Mouse (Mus musculus) forebrain, postnatal 0 days (tissue): ENCODE data around the gene Stradb. TPM values are rescaled to one million over a fixed set of nuclear protein-coding genes. Genes with fewer than 3 reads are reported as not detected.
"Not testable (repeated sequence)": the region's sequence is repeated elsewhere in the genome, so short reads cannot be mapped to it uniquely, and the experiment has no call there.

Experiments
- ATAC-seq: fragments of 200-750 bp; cut with Nextera tagmentation; 2 replicates; pipeline ENCODE4 v1.8.0; 2017; ENCODE audit warnings: mild to moderate bottlenecking, moderate library complexity
- DNase-seq: peaks from one replicate; pipeline ENCODE4 v3.0.0-alpha.2; 2015
- H3K27ac ChIP-seq: fragments of 300-500 bp; sonication (generic); 2 replicates; pipeline ENCODE4 v1.5.1; 2014; ENCODE audit warnings: low read depth, mild to moderate bottlenecking, antibody characterized with exemption, low read length, moderate library complexity, mixed read lengths
- H3K27me3 ChIP-seq: fragments of 300-500 bp; sonication (generic); 2 replicates; pipeline ENCODE4 v1.6.1; 2014; ENCODE audit warnings: mild to moderate bottlenecking, low read length, mixed read lengths; ENCODE audit not compliant: insufficient read depth
- H3K36me3 ChIP-seq: fragments of 300-500 bp; sonication (generic); 2 replicates; pipeline ENCODE4 v1.6.1; 2014; ENCODE audit warnings: mild to moderate bottlenecking, moderate library complexity; ENCODE audit not compliant: insufficient read depth
- H3K4me1 ChIP-seq: fragments of 300-500 bp; sonication (generic); 2 replicates; pipeline ENCODE4 v1.6.1; 2014; ENCODE audit warnings: antibody characterized with exemption; ENCODE audit not compliant: insufficient read depth
- H3K4me2 ChIP-seq: fragments of 300-500 bp; sonication (generic); 2 replicates; pipeline ENCODE4 v1.6.1; 2014; ENCODE audit warnings: low read depth, mild to moderate bottlenecking, moderate library complexity
- H3K4me3 ChIP-seq: fragments of 300-500 bp; sonication (generic); 2 replicates; pipeline ENCODE4 v1.5.1; 2014; ENCODE audit warnings: low read depth, low read length, mixed read lengths
- H3K9ac ChIP-seq: fragments of 300-500 bp; sonication (generic); 2 replicates; pipeline ENCODE4 v1.6.1; 2014; ENCODE audit warnings: mild to moderate bottlenecking
- H3K9me3 ChIP-seq: fragments of 300-500 bp; sonication (generic); 2 replicates; pipeline ENCODE4 v1.6.1; 2016; ENCODE audit warnings: low read length
- CTCF ChIP-seq: sonication (generic); IDR thresholded peaks from 2 replicates; pipeline ENCODE4 v1.5.1; 2016; ENCODE audit warnings: antibody characterized with exemption, control low read depth, low read depth
- WGBS: fragments of 180-500 bp; shearing (Covaris S2); extraction: QIAGEN DNeasy Blood & Tissue Kit; methylation state at CpG from one replicate; pipeline ENCODE4 v1.1.7; 2014; 5-methylcytosine and 5-hydroxymethylcytosine counted together
- polyA plus RNA-seq: library from polyadenylated mRNA; unstranded; fragments of >200 nt; fragmentation: Nextera tagmentation; extraction: Ambion mirVana; gene quantifications from 2 replicates; pipeline ENCODE4 v1.2.1, GENCODE M21; 2015
- total RNA-seq: library from RNA; depleted of rRNA; stranded (reverse); fragments of >200 nt; gene quantifications from 2 replicates; pipeline ENCODE4 v1.2.3, GENCODE M21; 2014

The Stradb gene
- total and polyA plus RNA-seq, 2 experiments from 2014 or later: 44.4 to 99.6 TPM

DNA sequence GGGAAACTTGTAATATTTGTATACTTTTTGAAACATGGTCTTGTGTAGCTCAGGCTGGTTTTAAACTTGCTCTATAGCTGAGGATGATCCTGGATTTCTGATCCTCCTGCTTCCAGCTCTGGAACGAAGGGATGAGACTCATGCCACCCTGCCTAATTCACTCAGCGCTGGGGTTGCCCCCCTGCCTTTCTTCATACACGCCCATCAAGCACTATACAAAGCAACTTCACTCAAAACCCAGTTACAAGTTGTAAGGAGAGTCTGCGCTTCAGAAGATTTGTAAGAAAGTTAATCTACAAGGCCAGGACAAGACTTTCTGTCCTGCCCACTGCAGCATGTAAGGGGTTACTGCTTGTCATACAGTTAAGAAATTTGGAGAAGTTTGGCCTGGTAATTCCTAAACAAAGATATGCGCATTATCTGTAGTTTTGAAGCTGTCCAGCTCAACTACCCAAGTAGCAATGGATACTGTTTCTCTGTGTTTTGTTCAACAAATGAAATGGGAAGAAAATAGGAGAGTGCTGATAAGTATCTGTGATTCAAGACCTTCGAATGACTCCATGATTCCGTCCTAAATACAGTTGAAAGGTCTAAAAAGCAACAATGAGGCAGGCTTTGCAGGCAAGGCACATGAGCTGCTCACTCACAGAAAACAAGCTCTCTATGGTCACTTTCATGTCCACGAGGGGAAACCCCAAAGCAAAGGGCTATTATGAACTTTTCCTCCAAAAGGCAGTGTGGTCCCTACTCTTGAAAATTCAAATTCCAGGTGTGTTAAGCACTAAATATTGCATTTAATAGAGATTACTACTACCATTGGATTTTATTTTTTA is 18.5 kb upstream of the Stradb start:
- Histone ChIP-seq H3K4me3 (no peak overlapping the region), H3K36me3 (no peaks in the 10 kb centered on the region), H3K9me3 (no peaks in the 10 kb centered on the region), H3K27me3 (no peaks in the 10 kb centered on the region), H3K4me1 (no peaks in the 10 kb centered on the region), H3K27ac (no peak overlapping the region), H3K4me2 (no peak overlapping the region), H3K9ac (no peak overlapping the region)
- TF ChIP-seq CTCF: no peak
- WGBS: 79% methylated on average over 8 of the region's 8 CpGs
- DNase-seq (no peak), ATAC-seq (no peak)

DNA sequence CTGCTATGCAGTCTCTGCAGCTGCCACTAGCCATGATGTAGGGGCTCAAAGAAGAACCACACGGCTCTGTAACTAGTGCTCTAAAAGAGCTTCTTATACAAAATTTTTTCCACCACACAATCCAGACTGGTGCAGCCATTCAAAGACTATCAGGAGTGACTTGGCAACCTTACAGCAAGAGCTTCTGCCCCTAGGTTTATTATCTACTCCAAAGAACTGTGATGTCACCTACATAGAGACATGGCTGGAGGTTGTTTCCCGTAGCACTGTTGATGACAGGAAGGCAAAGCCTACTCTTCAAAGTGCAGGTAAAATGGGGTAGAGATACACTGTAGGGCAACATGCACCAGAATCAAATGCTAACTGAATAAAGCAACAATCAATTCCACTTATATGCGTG is 17.6 kb upstream of the Stradb start:
- Histone ChIP-seq H3K4me3 (no peak overlapping the region), H3K4me2 (no peak overlapping the region), H3K9me3 (no peaks in the 10 kb centered on the region), H3K36me3 (no peaks in the 10 kb centered on the region), H3K4me1 (no peaks in the 10 kb centered on the region), H3K27ac (no peak overlapping the region), H3K27me3 (no peaks in the 10 kb centered on the region), H3K9ac (no peak overlapping the region)
- no peak for TF ChIP-seq CTCF
- no peak for DNase-seq
- 81% methylated on average over 3 of the region's 3 CpGs for WGBS
- no peak for ATAC-seq

- H3K9me3 ChIP-seq: no peaks in the 10 kb centered on the region
- DNase-seq (no peak), ATAC-seq (no peak)
- no peak overlapping the region for H3K4me3 ChIP-seq
- no peaks in the 10 kb centered on the region for H3K4me1 ChIP-seq
- H3K4me2 ChIP-seq: no peak overlapping the region
- no peak overlapping the region for H3K9ac ChIP-seq
- no peak for TF ChIP-seq CTCF
- no peaks in the 10 kb centered on the region for H3K36me3 ChIP-seq
- no peaks in the 10 kb centered on the region for H3K27me3 ChIP-seq
- H3K27ac ChIP-seq: no peak overlapping the region
- 85% methylated on average over 9 of the region's 9 CpGs for WGBS
These were observed 17.1 kb upstream of the Stradb start for GRCm38 (mm10) chr1:58956229-58956628.

DNA sequence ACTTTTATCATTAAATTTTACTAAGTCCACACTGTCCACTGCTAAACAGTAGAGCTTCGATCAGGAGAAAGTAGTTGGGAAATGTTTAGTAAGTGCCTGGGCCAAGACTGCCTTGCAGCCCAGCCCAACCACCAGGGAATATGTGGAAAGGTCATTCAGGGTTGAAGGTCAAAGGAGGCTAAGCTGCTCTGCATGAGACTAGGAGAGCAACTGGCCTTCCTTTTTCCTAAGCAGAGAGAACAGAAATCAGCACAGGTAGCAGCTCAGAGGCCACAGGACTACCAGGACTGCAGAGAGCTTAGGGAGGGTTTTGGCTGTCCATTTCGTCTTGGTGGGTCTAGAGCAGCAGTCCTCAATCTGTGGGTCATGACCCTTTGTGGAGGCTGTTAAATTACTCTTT is 15.4 kb upstream of the Stradb start:
- H3K36me3 ChIP-seq: no peaks in the 10 kb centered on the region
- no peak for TF ChIP-seq CTCF
- H3K9me3 ChIP-seq: no peaks in the 10 kb centered on the region
- DNase-seq (no peak), ATAC-seq (no peak)
- H3K4me1 ChIP-seq: no peaks in the 10 kb centered on the region
- H3K27me3 ChIP-seq: no peaks in the 10 kb centered on the region
- 60% methylated on average over 2 of the region's 2 CpGs for WGBS
- no peak overlapping the region for H3K4me3 ChIP-seq
- no peak overlapping the region for H3K27ac ChIP-seq
- H3K9ac ChIP-seq: no peak overlapping the region
- H3K4me2 ChIP-seq: no peak overlapping the region

GRCm38 (mm10) chr1:58958789-58959526 is 14.4 kb upstream of the Stradb start:
- DNase-seq, ATAC-seq, H3K4me3 ChIP-seq, H3K27me3 ChIP-seq, H3K4me2 ChIP-seq, H3K27ac ChIP-seq, H3K4me1 ChIP-seq, H3K9ac ChIP-seq, H3K36me3 ChIP-seq, H3K9me3 ChIP-seq: not testable (repeated sequence)
- WGBS: 77% methylated on average over 16 of the region's 16 CpGs

DNA sequence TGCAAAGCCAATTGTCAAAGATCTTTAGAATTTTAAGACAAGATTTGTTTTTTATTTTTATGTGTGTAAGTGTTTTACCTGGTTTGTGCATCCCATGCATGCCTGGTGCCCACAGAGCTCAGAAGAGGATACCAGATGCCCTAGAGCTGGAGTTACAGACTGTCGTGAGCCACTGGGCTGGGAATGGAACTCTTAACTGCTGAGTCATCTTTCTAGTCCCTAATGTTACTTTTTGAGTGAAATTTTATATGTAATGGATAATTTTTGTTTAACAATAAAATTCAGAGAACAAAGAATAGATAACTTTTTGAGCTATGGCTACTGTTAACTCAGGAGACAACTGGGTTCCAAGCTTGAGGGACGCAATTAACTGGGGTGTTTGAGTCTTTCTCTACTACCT is 13.6 kb upstream of the Stradb start:
- no peak for DNase-seq
- no peak overlapping the region for H3K27ac ChIP-seq
- no peak for TF ChIP-seq CTCF
- no peaks in the 10 kb centered on the region for H3K4me1 ChIP-seq
- ATAC-seq: no peak
- no peaks in the 10 kb centered on the region for H3K27me3 ChIP-seq
- H3K9me3 ChIP-seq: no peaks in the 10 kb centered on the region
- H3K4me3 ChIP-seq: no peak overlapping the region
- H3K36me3 ChIP-seq: no peaks in the 10 kb centered on the region
- H3K4me2 ChIP-seq: no peak overlapping the region
- H3K9ac ChIP-seq: no peak overlapping the region
- WGBS: 77% methylated on average over 2 of the region's 2 CpGs

DNA sequence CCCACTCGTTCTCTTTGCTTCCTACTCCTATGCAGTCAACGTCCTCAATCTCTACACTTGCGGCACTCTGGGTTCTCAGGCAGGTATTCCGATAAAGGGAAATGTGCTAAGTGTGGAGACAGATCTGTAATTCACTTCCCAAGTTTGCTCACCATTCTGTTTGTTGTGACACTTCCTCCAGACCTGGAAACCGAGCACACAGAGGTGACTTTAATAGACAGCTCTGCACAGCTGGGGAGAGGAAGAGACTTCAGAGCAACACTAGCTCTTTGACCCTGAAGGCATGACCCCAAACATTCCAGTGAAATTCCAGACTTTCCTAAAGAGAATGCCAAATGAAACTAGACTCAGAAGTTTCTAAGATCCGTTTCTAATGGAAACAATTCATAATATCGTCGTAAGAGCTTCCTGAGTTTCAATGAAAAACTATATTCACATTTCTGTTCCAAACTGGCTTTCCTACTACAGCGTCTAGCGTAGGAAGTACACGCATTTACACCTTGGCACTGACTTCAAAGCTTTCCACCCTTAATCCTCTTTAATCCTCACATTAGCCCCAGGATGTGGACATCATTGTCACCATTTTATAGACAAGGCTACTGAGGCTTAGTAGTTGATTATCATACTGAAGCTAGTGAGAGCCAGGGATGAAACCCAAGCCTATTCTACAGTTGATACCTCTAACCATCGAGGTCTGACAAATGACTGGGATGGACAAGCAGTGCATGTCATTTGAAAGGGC is 12.0 kb upstream of the Stradb start:
- Histone ChIP-seq H3K9me3 (no peaks in the 10 kb centered on the region), H3K9ac (no peak overlapping the region), H3K4me2 (no peak overlapping the region), H3K36me3 (no peaks in the 10 kb centered on the region), H3K27me3 (no peaks in the 10 kb centered on the region), H3K4me1 (no peaks in the 10 kb centered on the region), H3K27ac (no peak overlapping the region), H3K4me3 (no peak overlapping the region)
- ATAC-seq: no peak
- TF ChIP-seq CTCF: no peak
- WGBS: 64% methylated on average over 12 of the region's 12 CpGs
- DNase-seq: no peak
